Mouse (Mus musculus): ENCODE results near the gene Fam166a. TPM values are rescaled to one million over a fixed set of nuclear protein-coding genes. Genes with fewer than 3 reads are reported as not detected.

Fam166a gene
- total RNA-seq, 2 experiments from 2014 or later: 0.69 TPM; not detected in 1

DNA sequence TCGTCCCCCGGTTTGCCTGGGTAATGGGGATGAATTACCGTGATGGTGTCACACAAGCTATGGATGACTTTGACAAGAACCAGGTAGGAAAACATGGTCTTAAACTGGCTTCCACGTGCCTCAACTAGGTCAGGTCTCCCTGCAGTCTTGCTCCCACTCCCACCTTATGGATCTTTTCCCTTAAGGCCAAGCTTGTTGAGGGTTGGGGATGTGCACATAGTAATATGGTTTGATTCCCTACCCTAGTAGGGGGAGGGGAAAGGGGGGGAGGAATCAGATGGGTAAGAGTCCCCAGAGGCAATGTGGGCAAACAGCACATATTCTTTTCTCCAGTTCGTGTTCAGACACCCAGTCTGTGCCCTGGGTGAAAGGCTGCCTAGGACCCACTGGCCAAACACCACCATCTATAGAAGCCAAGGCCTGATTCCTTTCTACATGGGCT is 2.8 kb downstream of the Fam166a start:
- no peak for DNase-seq (ENCODE audit: low spot score in 2 of 2)

DNA sequence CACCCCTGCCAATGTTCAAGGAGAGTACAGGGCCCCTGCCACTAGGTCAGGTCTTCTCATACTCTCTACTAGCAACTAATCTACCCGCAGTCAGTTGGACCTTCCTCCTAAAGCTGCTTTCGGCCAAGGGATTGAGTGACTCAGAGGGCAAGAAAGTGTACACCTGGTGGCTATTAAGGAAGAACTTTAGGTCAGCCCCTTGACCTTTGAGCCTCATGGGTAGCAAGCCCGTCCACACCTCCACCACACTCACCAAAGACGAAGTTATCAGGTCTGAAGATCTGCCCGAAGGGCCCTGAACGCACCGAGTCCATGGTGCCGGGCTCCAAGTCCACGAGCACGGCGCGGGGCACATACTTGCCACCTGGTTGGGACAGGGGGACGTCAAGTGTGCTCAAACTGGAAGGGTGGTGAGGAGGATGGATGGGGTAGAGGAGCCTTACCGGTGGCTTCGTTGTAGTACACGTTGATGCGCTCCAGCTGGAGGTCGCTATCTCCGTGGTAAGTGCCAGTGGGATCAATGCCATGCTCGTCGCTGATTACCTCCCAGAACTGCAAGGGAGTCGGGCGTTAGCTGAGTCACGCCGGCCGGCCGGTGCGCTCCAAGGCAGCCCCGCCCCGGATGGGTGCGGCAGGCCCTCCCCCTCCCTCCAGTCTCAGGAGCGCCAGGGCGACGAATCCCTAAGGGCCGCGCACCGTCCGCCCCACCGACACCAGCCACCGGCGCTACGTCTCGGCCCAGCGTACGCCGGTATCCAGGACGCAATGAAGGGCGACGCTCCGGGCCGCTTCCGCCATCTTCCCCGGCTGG is 5.3 kb downstream of the Fam166a start:
- DNase-seq (ENCODE audit: low spot score in 2 of 2): peak in 1 of 2 experiments; percentile 77

DNA sequence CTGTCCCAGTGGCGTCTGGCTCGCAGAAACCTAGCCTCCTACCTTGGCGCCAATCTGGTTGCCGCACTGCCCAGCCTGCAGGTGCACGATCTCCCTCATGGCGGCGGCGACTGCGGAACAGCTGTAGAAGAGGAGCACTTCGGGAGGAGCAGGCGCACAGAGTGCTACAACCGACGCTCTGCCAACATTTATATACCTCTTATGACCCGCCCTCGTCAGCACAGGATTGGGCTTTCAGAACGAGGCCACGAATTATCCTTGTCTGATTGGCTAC is 5.9 kb downstream of the Fam166a start, which contains the start of gene Tubb4b:
Gene Tubb4b, minus strand, starts transcription at position 211 of the 274 bp plus-strand sequence.
- DNase-seq (ENCODE audit: low spot score in 2 of 2): no peak

- peak; percentile 100 for DNase-seq (ENCODE audit: low spot score in 2 of 2)
Measured at GRCm38 (mm10) chr2:25224766-25225752, 6.5 kb downstream of the Fam166a start.

DNA sequence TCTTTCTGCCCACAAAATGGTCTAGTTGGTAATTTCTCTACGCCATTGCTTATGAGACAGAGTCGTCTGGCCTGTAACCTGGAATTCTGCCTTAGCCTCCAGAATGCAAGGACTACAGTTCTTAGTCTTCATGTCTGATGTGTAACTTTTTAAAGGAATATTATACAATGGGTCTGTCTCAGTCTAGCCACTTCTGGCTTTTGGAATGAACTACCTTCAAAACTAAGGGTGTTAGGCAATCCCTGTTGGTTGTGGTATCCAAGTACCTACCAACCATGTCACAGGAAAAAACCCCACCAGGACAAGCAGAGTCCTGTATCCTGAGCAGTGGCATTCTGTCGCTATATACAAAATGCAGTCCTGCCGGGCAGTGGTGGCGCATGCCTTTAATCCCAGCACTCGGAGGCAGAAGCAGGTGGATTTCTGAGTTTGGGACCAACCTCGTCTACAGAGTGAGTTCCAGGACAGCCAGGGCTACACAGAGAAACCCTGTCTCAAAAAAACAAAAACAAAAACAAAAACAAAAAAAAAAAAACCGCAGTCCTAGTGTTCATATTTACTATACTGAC is 7.3 kb downstream of the Fam166a start:
- DNase-seq (ENCODE audit: low spot score in 2 of 2): no peak

DNA sequence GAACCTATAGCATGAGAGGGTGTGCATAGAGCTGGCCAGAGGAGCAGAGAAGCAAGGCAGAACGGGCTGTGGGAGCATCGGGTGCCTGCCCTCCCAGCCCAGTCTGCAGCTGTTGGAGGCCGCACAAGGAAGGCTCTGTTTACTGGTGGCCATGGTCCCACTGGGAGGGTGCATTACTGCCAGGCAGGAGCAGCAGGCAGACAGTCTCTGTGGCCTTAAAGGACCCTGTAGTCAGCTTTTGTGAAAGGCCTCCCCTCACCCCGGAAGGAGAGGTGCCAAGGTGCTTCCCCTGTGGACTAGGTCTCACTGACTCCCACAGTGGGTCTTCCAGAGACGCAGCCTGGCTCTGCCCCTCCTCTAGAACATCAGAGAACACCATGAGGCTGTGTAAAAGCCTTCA is 8.3 kb downstream of the Fam166a start:
- peak in 1 of 2 experiments; percentile 54 for DNase-seq (ENCODE audit: low spot score in 2 of 2)

DNA sequence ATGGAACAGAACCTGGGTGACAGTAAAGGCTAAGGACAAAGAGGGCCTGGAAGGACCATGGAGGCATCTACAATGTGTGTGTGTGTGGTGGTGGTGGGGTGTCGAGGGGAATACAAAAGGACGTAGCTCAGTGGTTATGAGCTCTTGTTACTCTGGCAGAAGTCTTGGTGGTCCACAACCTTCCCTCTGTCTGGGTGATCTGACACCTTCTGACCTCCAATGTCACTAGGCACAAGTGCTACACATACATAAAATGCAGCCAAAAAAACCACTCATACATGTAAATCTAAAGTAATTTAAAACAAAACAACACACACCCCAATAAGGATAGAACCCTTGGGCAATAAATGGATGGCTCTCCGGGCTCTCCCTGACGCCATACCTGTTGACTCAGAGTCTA is 8.9 kb downstream of the Fam166a start:
- DNase-seq (ENCODE audit: low spot score in 2 of 2): no peak

GRCm38 (mm10) chr2:25228431-25228889 is 9.9 kb downstream of the Fam166a start:
- peak; percentile 74 to 93 for DNase-seq (ENCODE audit: low spot score in 2 of 2)

DNA sequence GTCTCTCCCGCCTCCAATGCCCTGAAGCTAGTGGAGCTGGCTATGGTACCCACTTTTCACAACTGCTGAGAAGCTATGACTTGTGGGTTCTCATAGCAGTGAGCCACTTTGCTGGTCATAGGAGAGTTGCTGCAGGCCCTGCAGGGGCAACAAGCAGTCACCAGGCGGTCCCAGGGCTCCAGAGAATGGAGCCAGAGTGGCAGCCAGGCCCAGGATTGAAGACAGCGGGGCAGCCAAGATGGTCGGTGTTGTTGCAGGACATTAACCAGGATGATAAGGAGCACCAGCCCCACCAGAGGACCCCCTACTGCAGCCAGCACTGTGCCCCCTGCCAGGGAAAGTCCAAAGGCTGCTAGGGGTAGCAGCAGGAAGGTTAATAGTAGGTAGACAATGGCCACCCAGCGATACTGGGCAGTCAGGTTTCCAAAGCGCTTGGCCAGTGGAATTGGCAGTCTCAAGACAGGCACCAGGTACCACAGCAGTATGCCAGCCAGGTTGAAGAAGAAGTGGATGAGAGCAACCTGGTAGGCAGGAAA is 10.5 kb downstream of the Fam166a start:
- no peak for DNase-seq (ENCODE audit: low spot score in 2 of 2)

- DNase-seq (ENCODE audit: low spot score in 2 of 2): no peak
Measured at GRCm38 (mm10) chr2:25229582-25229981, 11.0 kb downstream of the Fam166a start.

DNA sequence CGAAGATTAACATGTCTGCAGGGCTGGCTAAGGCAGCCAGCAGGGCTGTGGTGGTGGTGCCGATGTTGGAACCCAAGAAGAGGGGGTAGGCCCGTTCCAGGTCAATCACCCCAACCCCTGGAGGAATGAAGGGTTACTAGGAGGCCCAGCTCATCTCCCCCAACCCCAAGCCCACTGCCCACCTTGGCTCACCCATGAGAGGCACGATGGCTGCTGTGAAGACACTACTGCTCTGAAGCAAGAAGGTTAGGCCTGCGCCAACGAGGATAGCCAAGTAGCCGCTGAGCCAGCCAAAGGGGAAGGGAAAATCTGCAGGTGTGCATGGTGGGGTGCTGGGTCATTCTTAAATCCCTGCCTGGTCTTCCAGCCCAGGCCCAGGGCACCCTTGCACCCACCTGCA is 12.0 kb downstream of the Fam166a start:
- no peak for DNase-seq (ENCODE audit: low spot score in 2 of 2)

GRCm38 (mm10) chr2:25231038-25231437 is 12.5 kb downstream of the Fam166a start:
- DNase-seq (ENCODE audit: low spot score in 2 of 2): no peak

DNA sequence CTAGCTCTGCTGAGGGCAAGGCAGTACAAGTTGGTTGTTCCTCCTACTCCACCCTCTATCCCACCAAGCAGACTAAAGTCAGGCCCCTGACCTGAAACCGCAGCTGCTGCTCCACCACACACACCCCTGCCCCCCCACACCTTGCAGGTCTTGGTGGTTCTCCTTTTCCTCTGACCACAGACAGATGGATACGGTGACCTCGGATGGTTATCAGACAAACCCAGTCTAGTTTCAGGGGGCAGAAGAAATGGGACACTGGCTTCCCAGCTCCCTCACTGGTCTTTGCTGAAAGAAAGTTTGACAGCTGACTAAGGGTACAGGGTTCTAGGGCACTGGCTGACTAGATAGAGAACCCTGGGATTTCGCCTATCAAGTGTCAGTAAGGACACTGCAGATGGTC is 14.9 kb downstream of the Fam166a start:
- DNase-seq (ENCODE audit: low spot score in 2 of 2): no peak

- DNase-seq (ENCODE audit: low spot score in 2 of 2): no peak
Measured at GRCm38 (mm10) chr2:25234050-25234449, 15.5 kb downstream of the Fam166a start, which contains the start of gene Slc34a3. Gene Slc34a3 (minus strand): TSS chr2:25234364.

DNA sequence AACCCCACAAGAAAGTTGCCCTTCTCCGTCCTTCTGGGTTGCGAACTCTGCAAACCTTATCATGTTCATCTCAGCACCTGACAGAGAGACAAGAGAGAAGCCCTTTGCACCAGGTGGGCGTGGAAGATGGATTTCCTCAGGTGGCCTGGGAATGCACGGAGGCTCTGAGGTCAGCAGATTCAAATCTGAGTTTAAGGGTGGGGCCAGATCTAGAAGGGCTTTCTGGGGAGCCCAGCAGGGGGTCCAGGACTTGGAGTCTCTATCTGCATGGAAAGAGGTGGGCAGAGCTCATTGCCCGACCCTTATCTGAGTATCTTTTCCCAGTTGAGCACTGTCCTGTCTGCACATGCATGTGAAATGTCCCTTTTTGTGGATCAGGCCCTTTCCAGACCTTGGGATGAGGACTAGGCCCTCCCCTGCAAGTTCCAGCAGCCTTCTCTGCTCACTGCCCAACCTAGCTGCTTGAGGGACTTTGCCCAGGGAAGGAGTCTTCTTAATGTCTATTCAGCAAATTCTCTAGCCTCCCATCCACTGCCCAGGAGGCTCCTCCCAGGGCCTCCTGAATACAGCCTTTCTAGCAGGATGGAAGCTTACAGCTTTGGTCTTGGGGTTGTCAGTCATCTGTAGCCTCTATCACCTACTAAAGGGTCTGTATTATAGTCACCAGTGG is 16.1 kb downstream of the Fam166a start:
- no peak for DNase-seq (ENCODE audit: low spot score in 2 of 2)

DNA sequence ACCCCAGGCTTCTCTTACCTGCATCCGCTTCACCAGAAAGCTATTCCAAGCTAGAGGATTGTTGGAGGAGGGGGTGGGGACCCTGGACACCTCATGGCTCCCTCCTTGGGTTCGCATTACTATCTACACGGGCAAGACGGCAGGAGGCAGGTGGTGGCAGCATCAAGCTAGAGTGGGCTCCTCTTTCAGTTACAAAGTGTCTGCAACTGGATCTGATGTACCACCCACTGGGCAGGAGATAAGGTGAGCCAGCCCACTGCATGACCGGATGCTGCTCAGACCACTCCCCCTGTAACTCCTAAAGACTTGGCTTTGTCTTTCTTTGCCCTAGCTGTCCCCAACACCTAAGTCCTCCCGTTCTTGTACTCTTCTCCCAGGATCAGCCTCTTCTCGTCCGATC is 18.1 kb downstream of the Fam166a start, which contains the start of gene Rnf224:
Gene Rnf224, minus strand, starts transcription at position 174 of the 400 bp plus-strand sequence.
- no peak for DNase-seq (ENCODE audit: low spot score in 2 of 2)

GRCm38 (mm10) chr2:25237522-25237921 is 19.0 kb downstream of the Fam166a start:
- no peak for DNase-seq (ENCODE audit: low spot score in 2 of 2)

- DNase-seq (ENCODE audit: low spot score in 2 of 2): no peak
Measured at GRCm38 (mm10) chr2:25238106-25238505, 19.6 kb downstream of the Fam166a start.

- no peak for DNase-seq (ENCODE audit: low spot score in 2 of 2)
Measured at GRCm38 (mm10) chr2:25239766-25240165, 21.2 kb downstream of the Fam166a start.

GRCm38 (mm10) chr2:25240310-25240709 is 21.8 kb downstream of the Fam166a start:
- DNase-seq (ENCODE audit: low spot score in 2 of 2): no peak

Data from layer of hippocampus, adult 18-20 months (tissue).